Mouse (Mus musculus): ENCODE data around the gene Lrrc8c. TPM values are rescaled to one million over a fixed set of nuclear protein-coding genes. Genes with fewer than 3 reads are reported as not detected.

The Lrrc8c gene
- polyA plus RNA-seq, 1 experiment from 2014 or later, result 14.2 TPM

- no peak for DNase-seq (ENCODE audit: low spot score)
- Histone ChIP-seq H3K9me3 (replicated peaks) (no peaks in the 10 kb centered on the region), H3K4me1 (no peaks in the 10 kb centered on the region), H3K36me3 (no peaks in the 10 kb centered on the region), H3K27me3 (ENCODE audit: low read depth, poor library complexity, severe bottlenecking) (no peaks in the 10 kb centered on the region), H3K27ac (no peak overlapping the region), H3K4me3 (no peak overlapping the region)
- 74% methylated on average over 6 of the region's 6 CpGs for WGBS
Measured at GRCm38 (mm10) chr5:105568043-105568747, 49.0 kb downstream of the Lrrc8c start.

GRCm38 (mm10) chr5:105569168-105569567, 50.0 kb downstream of the Lrrc8c start:
- Histone ChIP-seq H3K4me3 (no peak overlapping the region), H3K36me3 (no peaks in the 10 kb centered on the region), H3K9me3 (replicated peaks) (no peaks in the 10 kb centered on the region), H3K27ac (no peak overlapping the region), H3K4me1 (no peaks in the 10 kb centered on the region), H3K27me3 (ENCODE audit: low read depth, poor library complexity, severe bottlenecking) (no peaks in the 10 kb centered on the region)
- 95% methylated on average over 2 of the region's 2 CpGs for WGBS
- DNase-seq (ENCODE audit: low spot score), result no peak

- WGBS, result 83% methylated on average over 5 of the region's 5 CpGs
- no peak overlapping the region for H3K27ac ChIP-seq
- no peak overlapping the region for H3K4me3 ChIP-seq
- H3K27me3 ChIP-seq (ENCODE audit: low read depth, poor library complexity, severe bottlenecking), result no peaks in the 10 kb centered on the region
- no peak for DNase-seq (ENCODE audit: low spot score)
- H3K9me3 ChIP-seq (replicated peaks), result no peaks in the 10 kb centered on the region
- no peaks in the 10 kb centered on the region for H3K36me3 ChIP-seq
- peaks cover 5% of the 10 kb centered on the region for H3K4me1 ChIP-seq
Measured at GRCm38 (mm10) chr5:105572160-105572692, 53.0 kb downstream of the Lrrc8c start.

GRCm38 (mm10) chr5:105572876-105573275, 53.7 kb downstream of the Lrrc8c start:
- H3K4me1 ChIP-seq, result peaks cover 5% of the 10 kb centered on the region
- no peaks in the 10 kb centered on the region for H3K27me3 ChIP-seq (ENCODE audit: low read depth, poor library complexity, severe bottlenecking)
- WGBS, result 84% methylated on average over 7 of the region's 7 CpGs
- DNase-seq (ENCODE audit: low spot score), result no peak
- H3K36me3 ChIP-seq, result no peaks in the 10 kb centered on the region
- H3K9me3 ChIP-seq (replicated peaks), result no peaks in the 10 kb centered on the region
- no peak overlapping the region for H3K4me3 ChIP-seq
- no peak overlapping the region for H3K27ac ChIP-seq

- DNase-seq (ENCODE audit: low spot score), result no peak
- Histone ChIP-seq H3K27ac (no peak overlapping the region), H3K4me1 (peaks cover 5% of the 10 kb centered on the region), H3K36me3 (no peaks in the 10 kb centered on the region), H3K27me3 (ENCODE audit: low read depth, poor library complexity, severe bottlenecking) (no peaks in the 10 kb centered on the region), H3K9me3 (replicated peaks) (no peaks in the 10 kb centered on the region), H3K4me3 (no peak overlapping the region)
- 95% methylated on average over 5 of the region's 5 CpGs for WGBS
Measured at GRCm38 (mm10) chr5:105574835-105575234, 55.6 kb downstream of the Lrrc8c start.

GRCm38 (mm10) chr5:105575839-105576238, 56.7 kb downstream of the Lrrc8c start:
- H3K27me3 ChIP-seq (ENCODE audit: low read depth, poor library complexity, severe bottlenecking), result no peaks in the 10 kb centered on the region
- no peak overlapping the region for H3K4me3 ChIP-seq
- no peaks in the 10 kb centered on the region for H3K36me3 ChIP-seq
- peak overlapping the region; percentile 9; the same call in 1 of the 2 replicates for H3K27ac ChIP-seq
- 73% methylated on average over 6 of the region's 6 CpGs for WGBS
- H3K4me1 ChIP-seq, result peaks cover 5% of the 10 kb centered on the region
- DNase-seq (ENCODE audit: low spot score), result no peak
- no peaks in the 10 kb centered on the region for H3K9me3 ChIP-seq (replicated peaks)

- Histone ChIP-seq H3K36me3 (no peaks in the 10 kb centered on the region), H3K9me3 (replicated peaks) (no peaks in the 10 kb centered on the region), H3K4me1 (peaks cover 3% of the 10 kb centered on the region), H3K27ac (no peak overlapping the region), H3K27me3 (ENCODE audit: low read depth, poor library complexity, severe bottlenecking) (no peaks in the 10 kb centered on the region), H3K4me3 (no peak overlapping the region)
- no peak for DNase-seq (ENCODE audit: low spot score)
- 78% methylated on average over 10 of the region's 10 CpGs for WGBS
Measured at GRCm38 (mm10) chr5:105580909-105581308, 61.7 kb downstream of the Lrrc8c start.

DNA sequence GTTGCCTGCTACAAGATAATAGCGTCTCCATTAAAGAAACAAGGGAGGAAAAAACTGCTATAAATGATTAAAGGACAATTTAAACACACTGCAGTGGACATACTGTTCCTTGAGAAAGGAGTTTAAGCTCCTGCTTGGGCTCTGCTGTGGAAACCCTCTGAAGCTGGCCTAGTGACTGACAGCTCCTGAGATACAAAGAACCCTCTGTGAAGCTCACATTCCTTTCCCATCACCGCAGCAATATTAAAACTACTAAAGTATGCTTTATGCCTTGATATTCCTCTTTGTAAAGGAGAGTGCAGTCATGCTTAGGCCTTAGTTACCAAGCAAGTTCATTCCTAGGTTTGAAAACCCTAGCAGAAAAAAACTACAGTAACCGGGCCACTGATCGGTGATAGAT, 66.7 kb downstream of the Lrrc8c start:
- WGBS, result 91% methylated on average over 4 of the region's 4 CpGs
- Histone ChIP-seq H3K27ac (no peak overlapping the region), H3K27me3 (ENCODE audit: low read depth, poor library complexity, severe bottlenecking) (no peaks in the 10 kb centered on the region), H3K4me3 (no peak overlapping the region), H3K9me3 (replicated peaks) (no peaks in the 10 kb centered on the region), H3K36me3 (no peaks in the 10 kb centered on the region), H3K4me1 (peaks cover 8% of the 10 kb centered on the region; the same call in 1 of the 2 replicates)
- DNase-seq (ENCODE audit: low spot score), result no peak

GRCm38 (mm10) chr5:105586655-105587054, 67.5 kb downstream of the Lrrc8c start:
- no peaks in the 10 kb centered on the region for H3K27me3 ChIP-seq (ENCODE audit: low read depth, poor library complexity, severe bottlenecking)
- H3K36me3 ChIP-seq, result no peaks in the 10 kb centered on the region
- DNase-seq (ENCODE audit: low spot score), result no peak
- no peaks in the 10 kb centered on the region for H3K9me3 ChIP-seq (replicated peaks)
- H3K4me3 ChIP-seq, result no peak overlapping the region
- H3K4me1 ChIP-seq, result peaks cover 8% of the 10 kb centered on the region; the same call in 1 of the 2 replicates
- 82% methylated on average over 5 of the region's 5 CpGs for WGBS
- no peak overlapping the region for H3K27ac ChIP-seq

DNA sequence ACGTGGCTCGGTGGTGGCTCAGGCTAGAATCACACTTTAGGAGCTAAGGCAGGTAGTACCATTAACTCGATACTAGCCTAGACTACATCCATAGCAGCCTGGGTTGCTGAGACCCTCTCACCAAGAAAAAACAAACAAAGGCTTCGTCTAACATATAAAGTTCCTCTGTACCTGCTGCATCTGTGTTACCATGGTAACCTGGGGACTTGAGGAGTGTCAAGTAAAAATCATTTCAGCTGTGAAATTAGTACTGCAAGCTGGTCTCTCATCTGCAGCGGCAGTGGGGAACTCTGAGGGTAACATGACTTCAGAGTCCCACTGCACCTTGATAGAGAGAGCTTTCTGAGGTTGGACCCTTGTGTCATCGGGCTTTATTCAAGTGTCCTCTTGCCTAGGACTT, 68.3 kb downstream of the Lrrc8c start:
- H3K4me1 ChIP-seq, result peaks cover 8% of the 10 kb centered on the region; the same call in 1 of the 2 replicates
- no peak overlapping the region for H3K4me3 ChIP-seq
- no peaks in the 10 kb centered on the region for H3K36me3 ChIP-seq
- peak overlapping the region; percentile 10; the same call in 1 of the 2 replicates for H3K27ac ChIP-seq
- no peak for DNase-seq (ENCODE audit: low spot score)
- H3K27me3 ChIP-seq (ENCODE audit: low read depth, poor library complexity, severe bottlenecking), result no peaks in the 10 kb centered on the region
- 87% methylated on average over 6 of the region's 6 CpGs for WGBS
- no peaks in the 10 kb centered on the region for H3K9me3 ChIP-seq (replicated peaks)

DNA sequence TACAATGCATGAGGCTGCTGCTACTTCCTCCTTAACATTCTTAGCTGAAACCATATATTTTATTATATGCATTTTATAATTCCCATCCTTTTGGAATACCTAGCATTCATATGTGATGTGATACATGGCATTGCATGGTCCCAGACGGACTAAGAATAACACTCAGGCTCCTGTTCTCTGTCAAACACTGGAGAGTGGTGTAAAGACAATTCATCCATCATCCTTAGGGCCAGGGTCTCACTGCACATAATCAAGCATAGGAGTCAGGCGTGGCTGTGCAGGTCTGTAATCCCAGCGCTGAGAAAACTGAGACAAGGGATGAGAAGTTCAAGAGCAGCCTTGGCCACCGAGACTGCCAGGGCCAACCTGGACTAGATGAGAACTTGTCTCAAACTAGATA, 69.5 kb downstream of the Lrrc8c start:
- H3K27me3 ChIP-seq (ENCODE audit: low read depth, poor library complexity, severe bottlenecking), result no peaks in the 10 kb centered on the region
- H3K4me1 ChIP-seq, result peaks cover 8% of the 10 kb centered on the region; the same call in 1 of the 2 replicates
- H3K4me3 ChIP-seq, result no peak overlapping the region
- no peaks in the 10 kb centered on the region for H3K9me3 ChIP-seq (replicated peaks)
- no peak overlapping the region for H3K27ac ChIP-seq
- no peak for DNase-seq (ENCODE audit: low spot score)
- WGBS, result 82% methylated on average over 4 of the region's 4 CpGs
- H3K36me3 ChIP-seq, result no peaks in the 10 kb centered on the region

DNA sequence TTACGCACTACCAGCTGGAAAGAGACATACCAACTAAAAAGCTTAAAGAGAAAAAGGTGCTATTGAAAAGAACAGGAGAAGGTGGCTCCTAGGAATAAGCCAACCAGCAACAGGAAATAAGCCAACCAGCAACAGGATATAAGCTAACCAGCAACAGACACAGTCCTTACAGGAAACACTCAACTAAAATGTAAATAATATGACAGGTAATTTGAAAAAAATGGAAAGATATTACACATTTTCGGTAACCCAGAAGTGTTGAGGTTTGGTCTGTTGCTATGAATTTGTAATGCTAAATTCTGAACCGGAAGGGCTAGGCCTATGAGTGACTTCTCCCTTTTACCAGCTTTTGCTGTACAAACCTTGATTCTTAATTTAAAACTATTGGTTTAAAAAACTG, 69.9 kb downstream of the Lrrc8c start:
- WGBS, result 94% methylated on average over 3 of the region's 3 CpGs
- DNase-seq (ENCODE audit: low spot score), result no peak
- no peak overlapping the region for H3K27ac ChIP-seq
- H3K4me3 ChIP-seq, result no peak overlapping the region
- H3K9me3 ChIP-seq (replicated peaks), result no peaks in the 10 kb centered on the region
- peaks cover 8% of the 10 kb centered on the region; the same call in 1 of the 2 replicates for H3K4me1 ChIP-seq
- no peaks in the 10 kb centered on the region for H3K36me3 ChIP-seq
- H3K27me3 ChIP-seq (ENCODE audit: low read depth, poor library complexity, severe bottlenecking), result no peaks in the 10 kb centered on the region

- Histone ChIP-seq H3K4me3 (no peak overlapping the region), H3K4me1 (0 out of 2 replicates have a peak, but pooled peaks cover 3% of the 10 kb centered on the region), H3K9me3 (replicated peaks) (no peaks in the 10 kb centered on the region), H3K27ac (no peak overlapping the region), H3K36me3 (no peaks in the 10 kb centered on the region), H3K27me3 (ENCODE audit: low read depth, poor library complexity, severe bottlenecking) (no peaks in the 10 kb centered on the region)
- 93% methylated on average over 4 of the region's 4 CpGs for WGBS
- DNase-seq (ENCODE audit: low spot score), result no peak
Measured at GRCm38 (mm10) chr5:105592396-105592795, 73.2 kb downstream of the Lrrc8c start.
